Mouse (Mus musculus) thymus, postnatal 25 days (tissue): ENCODE results near the gene Ap5m1.

ENCODE experiments used
- DNase-seq: peaks from one replicate; pipeline ENCODE4 v3.0.0; 2022

Ap5m1 gene

DNA sequence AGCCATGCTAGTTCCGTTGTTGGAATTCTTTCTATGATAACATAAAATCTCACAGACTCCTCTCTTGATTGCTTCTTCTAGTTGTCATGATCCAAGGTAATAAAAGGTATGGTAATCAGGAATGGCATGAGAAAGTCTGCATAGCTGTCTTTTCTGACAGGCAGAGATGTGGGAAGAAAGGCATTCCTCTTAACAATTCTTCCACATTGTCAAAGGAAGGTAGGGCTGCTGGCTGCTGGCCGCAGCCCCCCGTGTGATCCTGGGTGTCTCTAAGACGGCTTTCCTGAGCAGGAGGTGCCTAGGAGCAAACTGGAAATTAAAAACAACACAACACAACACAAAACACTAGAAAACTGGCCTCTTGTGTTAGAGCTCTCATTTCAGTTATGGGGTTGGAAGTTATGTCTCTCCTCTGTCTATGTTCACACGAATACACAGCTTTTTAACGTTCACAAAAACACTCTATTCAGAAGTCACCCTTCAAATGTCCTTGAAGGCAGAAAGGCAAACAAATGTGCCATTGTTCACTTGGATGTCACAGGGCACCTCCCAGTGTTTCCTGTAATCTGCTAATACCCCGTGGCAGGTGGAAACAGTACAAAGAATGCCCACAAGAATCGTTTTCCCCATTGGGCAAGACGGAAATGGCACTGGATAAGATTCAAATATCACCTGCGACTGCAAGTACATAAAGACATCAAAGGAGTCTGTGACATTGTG lies 62.8 kb downstream of the Ap5m1 start:
- DNase-seq: no peak

DNA sequence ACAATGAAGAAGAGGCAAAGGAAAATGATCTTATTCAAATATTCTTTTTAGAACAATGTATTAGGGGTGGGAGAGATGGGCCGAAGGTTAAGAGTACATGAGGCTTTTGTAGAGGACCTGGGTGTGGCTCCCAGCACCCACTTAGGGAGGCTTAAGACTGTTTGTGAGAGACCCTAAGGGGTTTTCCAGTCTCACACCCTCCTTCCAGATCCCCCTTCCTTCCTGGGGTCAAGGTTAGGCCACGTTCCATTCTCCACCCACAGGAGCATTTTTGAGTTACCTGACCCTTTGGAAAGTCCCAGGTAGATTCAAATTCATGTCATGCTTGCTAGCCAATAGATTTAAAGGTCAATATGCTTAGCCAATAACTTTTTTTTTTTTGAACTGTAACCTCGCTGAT lies 66.5 kb downstream of the Ap5m1 start:
- DNase-seq: no peak

DNA sequence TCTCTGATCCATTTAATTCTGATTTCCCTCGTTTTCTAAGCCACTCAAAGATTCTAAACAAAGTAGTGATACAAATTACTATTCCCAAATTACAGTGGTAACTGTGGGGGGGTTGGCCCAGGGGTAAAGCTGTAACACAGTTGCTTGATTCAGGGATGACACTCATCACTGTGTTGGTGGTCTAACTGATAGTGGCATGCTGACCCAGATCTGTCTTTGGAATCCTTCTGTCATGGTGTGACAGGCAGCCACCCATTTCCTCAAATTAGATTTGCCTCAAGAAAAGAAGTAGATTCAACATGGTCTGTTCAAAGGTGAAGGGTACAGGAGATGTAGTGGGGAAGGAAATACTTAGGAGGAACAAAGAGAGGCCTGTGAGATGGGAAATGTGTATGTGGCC lies 72.3 kb downstream of the Ap5m1 start:
- DNase-seq: no peak

DNA sequence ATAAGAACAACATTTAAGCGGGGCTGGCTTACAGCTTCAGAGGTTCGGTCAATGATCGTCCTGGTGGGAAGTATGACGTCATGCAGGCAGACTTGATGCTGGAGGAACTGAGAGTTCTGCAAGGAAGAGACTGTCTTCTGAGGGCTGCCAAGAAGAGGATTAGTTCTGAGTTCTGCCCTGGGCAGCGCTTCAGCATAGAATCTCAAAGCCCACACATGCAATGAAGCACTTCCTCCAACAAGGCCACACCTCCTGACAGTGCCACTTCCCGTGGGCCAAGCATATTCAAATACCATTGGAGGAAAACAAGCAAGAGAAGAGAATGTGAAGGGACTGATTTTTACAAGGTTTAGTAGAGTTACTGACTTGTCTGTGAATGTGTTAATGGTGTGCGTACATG lies 74.9 kb downstream of the Ap5m1 start:
- DNase-seq: no peak
